Mouse (Mus musculus): Measurements from ENCODE around the gene Ccdc39. TPM values are rescaled to one million over a fixed set of nuclear protein-coding genes. Genes with fewer than 3 reads are reported as not detected.
A peak's percentile ranks its signal among the peaks of the same experiment; 100 is the strongest.

Gene Ccdc39
- not detected for total RNA-seq (2021)
- long read RNA-seq, experiment 1, result 0 reads
- long read RNA-seq, experiment 2, partial matches to known transcripts, result 0 of 1 reads
- long read RNA-seq, experiment 2, other reads (novel, unspliced or antisense), result 1 of 1 reads

DNA sequence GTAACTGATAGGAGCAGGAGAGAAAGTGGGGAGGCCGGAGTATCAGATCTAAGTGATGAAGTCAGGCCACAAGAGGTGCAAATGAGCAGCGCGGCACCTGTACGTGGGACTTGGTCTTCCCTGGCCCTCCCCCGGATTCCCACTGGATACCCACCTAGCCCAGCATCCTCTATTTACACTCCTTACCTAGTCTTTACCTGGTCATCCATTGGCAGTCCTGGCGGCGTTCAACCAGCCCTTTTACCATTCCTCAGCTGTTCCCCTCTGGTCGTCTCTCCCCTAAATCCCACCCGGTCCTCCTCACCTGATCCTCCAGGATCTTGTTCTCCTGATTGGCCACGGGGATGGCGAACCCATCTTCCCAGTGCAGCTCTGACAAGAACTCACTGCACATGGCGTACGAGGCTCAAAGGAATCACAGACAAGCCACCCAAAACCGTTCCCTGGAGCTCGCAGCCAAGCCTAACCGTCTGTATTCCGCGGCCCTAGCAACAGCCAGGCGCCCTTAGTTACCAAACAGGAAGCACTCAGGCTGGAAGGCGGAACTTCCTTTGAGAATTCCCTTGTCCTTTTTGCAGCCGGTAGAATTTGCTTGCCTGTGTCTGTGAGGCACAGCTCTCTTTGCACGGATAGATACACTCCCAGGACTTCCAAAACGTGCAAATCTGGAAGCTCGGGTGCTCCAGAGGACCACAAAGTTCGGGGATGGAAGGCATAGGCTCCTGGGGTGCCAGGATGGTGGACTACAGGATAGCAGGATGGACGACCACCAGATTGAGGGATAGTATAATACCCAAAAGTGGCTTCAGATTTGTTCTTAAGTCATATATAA, at the start of gene Ccdc39:
Ccdc39 (minus strand) TSS at position 510 of the 832 bp plus-strand sequence.
- peak; percentile 55 for DNase-seq

DNA sequence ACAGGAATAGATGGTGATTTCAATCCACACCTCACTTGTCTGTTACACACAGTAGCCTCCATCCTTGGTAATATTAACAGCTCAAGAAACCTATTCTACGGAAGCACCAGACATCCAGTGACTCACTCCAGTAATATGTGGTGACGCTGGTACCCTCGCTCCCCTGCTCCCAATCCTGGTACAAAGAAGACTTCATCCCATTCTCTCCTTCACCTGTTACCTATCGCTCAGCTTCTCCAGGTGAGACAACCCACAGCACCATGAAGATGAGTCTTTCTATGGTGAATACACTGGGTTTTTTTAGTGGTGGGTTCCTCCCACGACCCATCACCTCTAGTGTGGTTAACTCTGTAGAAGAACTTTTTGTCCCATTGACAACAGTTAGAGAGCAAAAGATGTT, 49.3 kb upstream of the Ccdc39 start:
- DNase-seq, result no peak

DNA sequence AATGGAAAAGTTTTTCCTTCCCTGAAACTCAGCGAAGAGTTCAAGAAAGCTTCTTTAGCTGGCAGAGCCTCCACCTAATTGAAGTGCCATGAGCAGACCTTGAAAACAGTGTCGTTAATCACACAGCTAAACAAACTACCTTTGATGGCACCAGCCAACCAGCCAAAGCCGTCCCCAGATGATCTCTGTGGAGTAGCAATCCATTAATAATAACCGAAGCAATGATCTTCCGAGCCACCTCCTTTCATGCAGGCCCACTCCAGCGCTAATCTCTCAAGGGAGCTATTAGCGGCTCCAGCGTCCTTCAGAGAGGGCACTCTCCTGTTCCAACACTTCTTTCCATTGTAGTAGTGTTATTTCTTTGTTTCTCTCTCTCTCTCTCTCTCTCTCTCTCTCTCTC, 43.3 kb upstream of the Ccdc39 start:
- no peak for DNase-seq

DNA sequence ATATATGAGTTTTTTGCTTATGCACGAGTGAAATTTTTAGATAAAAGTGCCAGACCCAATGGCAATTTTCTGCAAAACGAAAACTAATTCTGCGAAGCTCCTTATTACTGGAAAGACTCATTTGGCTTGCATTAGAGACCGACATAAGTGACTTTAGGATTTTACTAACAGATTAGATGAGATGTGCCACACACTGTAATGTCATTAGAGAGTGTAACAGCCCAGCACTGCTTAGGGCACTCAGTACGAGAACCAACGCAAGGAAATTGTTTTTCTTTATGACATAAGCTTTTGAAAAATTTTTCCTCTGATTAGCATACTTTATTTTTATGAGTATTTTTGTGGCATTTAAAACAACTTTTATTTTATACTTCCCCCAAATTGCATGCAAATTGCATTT, 39.0 kb upstream of the Ccdc39 start:
- DNase-seq, result no peak

DNA sequence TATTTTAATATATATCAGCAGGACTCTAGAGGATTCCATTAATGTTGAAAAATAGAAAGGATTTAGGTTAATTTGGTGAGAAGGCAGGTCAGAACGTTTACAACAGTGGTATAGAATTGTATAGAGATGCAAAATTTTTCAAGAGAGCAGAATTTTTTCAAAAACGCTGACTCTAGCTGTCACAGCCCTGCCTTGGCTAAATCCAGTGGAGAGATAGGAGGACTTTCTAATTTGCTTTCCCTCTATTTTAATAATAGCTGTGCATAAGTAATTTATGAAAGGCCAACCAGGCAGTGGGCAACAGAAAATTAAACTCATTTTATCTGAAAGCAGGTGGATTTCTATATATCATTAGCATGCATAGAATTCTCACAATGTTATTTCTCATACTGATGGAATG, 38.6 kb upstream of the Ccdc39 start:
- DNase-seq, result no peak

DNA sequence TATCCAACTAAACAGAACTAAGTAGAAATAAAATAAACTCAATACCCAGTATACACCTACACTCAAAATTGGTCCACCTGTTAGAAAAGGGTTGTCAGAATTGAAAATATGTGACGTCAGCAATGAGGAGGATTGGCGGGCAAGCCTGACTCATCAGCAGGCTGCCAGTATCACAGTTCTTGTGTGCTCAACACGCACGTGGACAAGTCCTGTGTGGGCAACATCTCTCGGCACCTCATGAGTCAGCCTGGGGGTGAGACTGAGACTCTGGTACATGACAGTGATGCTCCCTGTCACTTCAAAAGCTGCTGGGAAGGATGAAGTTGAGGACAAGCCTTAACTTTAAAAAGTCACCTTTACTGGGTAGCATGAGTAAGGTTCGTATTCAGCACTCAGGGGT, 34.6 kb upstream of the Ccdc39 start:
- no peak for DNase-seq

DNA sequence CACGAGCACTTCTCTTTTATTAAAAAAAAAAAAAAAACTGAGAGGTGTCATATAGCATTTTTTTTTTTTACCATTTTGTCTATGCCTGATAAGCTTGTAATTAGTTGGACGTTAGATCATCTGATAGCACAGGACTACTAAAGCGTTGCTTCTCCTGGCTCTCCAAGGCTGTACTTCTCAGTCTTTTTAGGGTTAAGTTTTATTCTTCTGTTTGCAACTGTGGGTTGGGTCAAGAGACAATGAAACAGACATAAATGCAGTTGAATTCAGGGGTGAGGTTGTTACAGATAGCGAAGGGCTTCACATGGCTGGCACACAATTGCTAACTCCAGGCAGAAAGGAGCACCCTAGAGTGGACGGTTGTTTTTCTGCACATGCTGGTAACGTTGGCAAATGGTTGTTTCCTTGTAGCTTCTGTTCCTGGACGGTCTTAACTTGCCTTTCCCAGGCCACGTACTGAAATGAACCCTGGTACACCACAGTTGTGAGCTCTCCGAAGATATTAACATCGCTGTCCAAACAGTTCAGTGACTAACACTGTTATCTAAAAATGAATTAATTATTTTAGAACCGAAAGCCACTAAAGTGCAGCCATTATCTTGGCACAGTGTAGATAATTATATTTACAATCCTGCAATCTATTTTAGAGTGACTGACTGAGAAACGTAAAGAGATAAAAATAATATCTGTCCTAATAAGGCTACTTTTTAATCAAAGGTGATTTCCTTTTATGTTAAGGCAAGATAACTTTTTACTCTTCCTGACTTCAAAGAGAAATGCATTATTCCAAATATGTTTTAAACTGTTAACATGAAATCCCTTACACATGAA, 30.6 kb upstream of the Ccdc39 start:
- DNase-seq, result no peak

DNA sequence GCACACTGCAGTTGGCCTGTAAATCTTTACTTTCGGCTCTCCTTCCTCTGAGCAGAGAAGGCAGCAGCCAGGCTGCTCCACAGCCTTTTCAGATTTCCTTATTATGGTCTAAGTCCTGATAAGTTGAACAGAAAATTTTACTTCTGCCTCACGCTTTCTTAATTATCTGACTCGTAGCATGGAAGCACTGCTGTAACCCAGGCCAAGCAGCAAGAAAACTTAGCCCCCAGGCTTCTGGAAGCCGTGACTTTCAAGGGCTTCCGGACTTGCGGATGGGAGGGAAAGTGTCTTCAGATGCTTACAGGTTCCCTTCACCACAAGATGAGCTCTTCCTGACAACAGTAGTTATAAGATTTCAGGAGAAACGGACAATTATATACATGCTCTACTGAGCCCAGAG, 29.7 kb upstream of the Ccdc39 start:
- no peak for DNase-seq

DNA sequence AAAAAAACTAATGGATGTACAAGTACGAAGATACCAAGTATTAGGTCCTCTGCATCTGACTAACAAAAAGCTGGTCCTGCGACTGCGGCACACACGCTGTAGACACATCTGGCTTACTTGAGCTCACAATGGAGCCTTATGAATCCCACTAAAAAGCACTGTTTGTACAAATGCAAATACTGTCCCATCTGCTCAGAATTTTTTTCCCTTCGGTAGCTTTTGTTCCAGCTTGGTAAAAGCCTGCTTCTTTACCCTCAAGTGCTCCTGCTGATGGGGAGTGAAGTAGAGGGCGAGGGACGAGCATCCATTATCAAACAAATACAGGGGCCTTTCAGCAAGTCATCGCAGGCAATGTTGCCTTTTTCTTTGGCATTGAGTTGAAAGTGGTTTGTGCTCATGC, 29.3 kb upstream of the Ccdc39 start:
- no peak for DNase-seq

DNA sequence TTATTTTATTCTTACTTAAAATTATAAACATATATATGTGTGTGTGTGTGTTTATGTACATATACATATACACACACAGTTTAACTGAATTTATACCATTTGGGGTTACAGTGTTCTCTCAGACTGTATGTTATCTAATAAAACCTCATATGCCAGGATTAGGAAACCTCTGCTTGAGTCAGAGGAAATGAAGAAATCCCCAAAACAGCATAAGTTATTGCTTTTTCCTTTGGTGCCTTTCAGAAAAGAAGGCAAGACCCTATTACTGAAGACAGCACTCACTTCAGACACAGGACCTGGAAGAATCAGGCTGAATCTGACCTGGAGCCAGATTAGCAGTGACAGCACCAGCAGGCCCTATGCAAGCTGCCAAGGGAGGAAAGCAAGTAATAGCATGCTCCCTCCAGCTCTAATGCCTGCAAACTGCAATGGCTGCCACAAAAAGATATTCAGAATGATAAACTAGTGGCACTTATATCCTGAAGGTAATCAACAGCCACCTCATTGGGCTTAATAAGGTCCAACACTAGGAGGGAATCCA, 20.0 kb upstream of the Ccdc39 start:
- DNase-seq, result no peak

DNA sequence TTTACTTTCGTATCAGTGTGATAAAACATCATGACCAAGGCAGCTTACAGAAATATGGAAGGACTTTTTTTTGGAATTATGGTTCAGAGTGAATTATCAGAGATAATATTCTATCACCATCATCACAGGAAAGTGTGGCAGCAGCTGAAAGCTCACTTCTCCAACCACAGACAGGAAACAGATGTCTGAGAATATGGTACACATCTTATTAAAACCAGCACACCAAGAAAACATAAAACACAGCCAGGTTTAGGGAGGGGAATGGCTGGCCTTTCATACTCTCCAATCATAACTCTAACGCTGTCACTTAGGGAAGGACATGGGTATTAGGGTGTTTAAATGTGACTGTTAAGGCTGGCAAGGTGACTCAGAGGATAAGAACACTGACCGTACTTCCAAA, 14.8 kb upstream of the Ccdc39 start:
- DNase-seq, result no peak

DNA sequence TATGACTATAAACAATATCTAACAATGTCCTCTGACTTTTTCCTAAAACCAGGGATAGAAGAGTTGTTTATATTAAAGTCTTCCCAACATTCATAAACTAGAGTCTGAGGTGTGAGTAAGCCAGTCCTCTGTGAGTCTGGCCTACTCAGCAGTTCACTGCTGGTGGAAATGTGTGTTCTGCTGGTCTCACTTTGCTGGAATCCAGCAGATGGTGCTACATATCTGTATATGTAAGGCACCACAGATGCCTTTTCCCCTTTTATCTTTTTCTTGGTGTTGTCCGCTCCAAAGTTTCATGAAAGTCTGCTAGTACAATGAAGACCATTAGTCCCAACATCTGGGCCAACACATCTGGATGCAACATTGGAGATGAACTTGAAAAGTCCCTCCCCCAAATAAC, 9.0 kb upstream of the Ccdc39 start:
- DNase-seq, result no peak

DNA sequence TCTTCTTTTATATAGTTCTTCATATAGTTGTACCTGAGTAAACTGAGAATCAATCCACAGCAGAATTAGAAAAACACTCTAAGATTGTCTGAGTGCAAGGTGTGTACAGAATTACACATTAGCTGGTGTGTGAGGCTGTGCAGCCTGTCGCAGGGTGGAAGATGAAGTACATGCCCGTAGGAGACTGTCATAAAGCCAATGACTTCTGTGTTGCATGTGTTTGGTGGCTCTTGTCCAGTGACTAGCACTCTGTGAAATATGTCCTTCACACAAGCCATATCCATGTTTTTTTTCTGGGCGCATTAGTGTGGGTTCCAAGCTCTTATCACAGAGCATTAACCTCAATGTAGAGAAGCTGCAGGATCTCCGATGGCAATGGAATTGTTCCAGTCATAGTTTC, 6.7 kb upstream of the Ccdc39 start:
- DNase-seq, result no peak

DNA sequence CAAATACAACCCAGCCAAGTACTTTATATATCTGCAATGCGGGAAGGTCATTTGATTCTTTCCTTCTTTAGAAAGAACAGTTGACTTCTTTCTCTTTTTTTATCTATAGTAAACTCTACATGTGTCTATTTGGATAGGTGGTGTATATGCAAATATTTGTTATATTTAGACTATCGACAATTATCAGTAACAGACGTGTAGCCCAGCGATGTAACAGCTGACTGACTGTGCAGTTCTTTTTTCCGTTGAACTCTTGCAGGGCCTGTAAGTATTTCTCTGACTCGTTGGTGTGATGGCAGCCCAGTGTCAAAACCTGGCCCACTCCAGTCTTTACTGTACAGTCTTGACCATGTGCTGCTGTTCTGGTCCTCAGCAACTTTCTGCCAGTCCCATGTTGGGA, 2.5 kb upstream of the Ccdc39 start:
- no peak for DNase-seq

DNA sequence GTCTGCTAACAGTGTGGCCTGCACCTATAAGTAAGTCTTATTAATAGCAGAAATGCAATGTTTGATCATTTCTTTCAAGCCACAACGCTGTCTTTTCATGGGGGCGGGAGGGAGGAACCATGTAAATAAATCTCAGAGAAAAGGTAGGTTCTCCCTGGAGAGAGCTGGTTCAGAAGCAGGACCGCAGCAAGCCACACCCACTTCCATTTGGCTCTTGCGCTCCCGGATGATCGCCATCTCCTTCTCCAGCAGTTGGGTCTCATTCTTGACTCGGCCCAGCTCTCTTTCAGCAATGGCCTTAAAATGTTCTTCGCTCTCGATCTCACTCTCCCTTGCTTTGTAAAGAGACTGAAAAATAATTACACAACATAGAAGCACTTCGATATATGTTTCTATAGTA, 5.2 kb downstream of the Ccdc39 start:
- no peak for DNase-seq

DNA sequence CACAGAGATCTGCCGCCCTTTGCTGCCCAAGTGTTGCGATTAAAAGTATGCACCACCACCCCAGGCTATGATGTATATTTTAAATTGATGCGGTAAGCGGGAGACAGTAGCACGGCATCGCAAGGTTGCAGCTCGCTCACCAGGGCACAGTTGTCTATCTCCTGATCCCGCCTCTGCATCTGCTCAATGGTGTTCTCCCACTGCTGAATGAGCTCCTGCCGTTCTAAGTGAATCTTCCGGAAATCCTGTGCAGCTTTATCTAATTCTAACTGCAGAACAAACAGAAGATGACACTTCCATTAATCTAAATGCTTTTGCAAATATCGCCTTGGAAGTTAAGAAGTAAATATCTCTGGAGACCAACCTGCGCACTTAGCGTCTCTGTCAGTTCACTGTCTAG, 7.5 kb downstream of the Ccdc39 start:
- no peak for DNase-seq

DNA sequence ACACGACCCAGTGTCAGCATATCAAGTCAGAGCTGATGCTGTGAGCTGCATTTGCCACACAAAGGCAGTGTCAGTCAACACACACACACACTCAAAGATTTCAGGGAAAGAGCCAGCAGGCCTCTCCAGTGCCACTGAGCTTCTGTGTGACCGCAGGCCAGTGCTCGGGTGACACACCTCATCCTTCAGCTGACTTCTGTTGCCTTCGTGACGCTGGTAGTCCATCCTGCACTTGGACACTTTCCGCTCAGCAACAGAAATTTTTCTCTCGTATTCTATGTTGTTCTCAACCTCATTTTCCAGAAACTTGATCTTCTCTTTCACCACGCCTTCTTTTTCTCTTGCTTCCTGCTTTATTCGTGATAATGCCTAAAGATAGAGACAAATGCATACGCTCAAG, 11.8 kb downstream of the Ccdc39 start:
- no peak for DNase-seq

DNA sequence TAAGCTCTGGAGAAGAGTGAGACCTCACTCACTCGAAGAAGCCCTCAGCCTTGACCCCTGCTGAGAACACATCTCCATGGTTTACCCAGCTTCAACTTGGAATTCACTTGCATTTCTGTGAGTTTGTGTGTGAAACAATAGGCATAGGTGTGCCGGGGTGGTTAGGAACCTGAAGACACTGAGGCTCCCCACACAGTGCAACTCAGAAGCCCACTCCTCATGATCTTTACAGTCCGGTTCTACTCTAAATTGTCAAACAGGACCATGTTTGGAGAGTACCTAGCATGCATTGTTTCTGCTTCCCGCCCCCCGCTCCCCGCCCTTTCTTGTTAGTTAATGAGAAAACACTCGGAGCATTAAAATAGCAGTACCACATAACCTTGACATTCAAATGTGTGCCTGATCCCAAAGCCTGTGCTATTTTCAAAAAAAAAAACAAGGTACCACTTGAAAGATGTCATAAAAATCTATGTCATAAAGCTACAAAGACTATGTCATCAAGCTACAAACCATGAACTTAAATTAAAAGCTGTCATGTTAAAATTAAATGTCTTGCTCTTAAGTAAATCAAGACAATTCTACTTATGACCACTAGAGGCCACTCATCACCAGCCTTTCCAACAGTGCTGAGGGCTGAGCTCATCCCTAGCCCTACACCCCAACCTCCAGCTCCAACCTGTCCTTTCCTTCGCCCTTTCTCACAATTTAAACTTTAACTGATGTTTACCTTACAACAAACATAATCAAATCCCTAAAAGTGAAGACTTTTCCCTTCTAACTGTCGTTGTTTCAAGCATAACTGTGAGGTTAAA, 19.8 kb downstream of the Ccdc39 start:
- no peak for DNase-seq

DNA sequence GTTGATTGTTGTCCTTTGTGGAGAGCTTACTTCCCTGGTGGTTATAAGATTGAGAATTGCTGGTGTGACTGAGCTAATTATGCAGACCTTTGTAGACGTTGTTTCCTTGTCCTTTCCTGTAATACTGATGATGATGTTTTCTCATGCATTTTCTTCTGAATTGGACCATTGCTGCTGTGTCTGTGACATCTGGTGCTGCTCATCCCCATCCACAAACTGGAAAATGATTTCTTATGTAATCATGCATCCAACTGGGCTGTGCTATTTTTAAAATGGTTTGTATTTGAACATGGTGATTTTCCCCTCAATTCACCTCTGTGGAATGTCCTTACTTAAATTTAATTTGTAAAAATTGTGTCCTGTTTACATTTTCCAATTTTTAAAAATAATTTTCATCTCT, 37.0 kb downstream of the Ccdc39 start:
- DNase-seq, result no peak

DNA sequence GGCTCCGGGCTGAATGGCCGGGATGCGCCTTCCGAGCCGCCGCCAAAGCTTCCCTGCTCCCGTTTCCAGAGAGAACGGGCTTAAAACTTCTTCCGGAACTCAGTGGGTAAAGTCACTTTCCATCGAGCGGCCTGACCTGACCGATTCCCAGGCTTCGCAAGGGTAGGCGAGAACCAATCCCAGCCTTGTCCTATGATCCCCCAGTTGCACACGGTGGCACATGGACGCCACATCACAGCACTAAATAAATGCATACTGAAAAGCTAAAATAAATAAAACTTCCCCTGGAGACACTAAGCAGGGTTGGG, 43.6 kb downstream of the Ccdc39 start:
- DNase-seq, result no peak

DNA sequence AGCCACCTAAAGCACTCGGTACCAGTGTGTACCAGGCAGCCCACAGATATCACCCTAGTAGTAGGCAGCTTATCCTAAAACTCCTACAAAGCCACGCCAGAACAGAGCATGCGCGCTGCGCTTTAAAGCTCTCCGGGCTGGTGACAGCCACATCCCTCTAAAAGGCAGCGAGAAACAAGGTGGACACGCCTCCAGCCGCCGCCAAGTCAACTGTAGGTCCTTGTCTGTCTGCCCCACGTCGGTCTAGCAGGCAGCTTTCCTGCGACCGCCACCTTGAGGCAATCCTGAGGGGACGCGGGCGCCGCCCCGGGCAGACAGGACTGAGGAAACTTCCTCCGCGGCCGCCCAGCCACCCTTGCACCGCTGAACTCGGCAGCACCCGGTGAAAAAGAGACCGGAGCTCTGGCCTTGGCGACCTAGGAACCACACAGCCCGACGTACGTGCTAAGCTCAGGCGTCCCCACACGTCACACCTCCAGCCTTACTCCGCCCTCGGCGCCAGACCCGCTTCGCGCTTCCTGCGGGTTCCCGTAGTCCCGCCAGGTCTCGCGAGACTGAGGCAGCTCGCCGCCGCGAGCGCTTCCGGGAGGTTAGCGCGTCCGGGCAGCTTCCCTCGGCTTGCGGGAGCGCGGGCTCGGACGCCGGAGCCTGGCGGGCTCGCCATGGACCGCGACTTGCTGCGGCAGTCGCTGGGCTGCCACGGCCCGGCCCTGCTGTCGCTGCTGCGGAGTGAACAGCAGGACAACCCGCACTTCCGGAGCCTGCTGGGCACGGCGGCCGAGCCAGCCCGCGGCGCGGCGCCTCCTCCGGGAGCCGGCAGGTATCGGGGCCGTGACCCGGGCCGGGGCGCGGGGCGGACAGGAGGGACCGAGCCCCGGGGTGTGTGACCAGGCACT, 44.2 kb downstream of the Ccdc39 start, which contains the start of gene Ttc14:
Ttc14 (plus strand) TSS at position 216 of the 896 bp plus-strand sequence.
- DNase-seq, result peak; percentile 96

Measured in gastrocnemius, postnatal 25 days (tissue).